Comparison of ENCODE assay signal across 9 mouse cellular contexts in the genomic region with DNA sequence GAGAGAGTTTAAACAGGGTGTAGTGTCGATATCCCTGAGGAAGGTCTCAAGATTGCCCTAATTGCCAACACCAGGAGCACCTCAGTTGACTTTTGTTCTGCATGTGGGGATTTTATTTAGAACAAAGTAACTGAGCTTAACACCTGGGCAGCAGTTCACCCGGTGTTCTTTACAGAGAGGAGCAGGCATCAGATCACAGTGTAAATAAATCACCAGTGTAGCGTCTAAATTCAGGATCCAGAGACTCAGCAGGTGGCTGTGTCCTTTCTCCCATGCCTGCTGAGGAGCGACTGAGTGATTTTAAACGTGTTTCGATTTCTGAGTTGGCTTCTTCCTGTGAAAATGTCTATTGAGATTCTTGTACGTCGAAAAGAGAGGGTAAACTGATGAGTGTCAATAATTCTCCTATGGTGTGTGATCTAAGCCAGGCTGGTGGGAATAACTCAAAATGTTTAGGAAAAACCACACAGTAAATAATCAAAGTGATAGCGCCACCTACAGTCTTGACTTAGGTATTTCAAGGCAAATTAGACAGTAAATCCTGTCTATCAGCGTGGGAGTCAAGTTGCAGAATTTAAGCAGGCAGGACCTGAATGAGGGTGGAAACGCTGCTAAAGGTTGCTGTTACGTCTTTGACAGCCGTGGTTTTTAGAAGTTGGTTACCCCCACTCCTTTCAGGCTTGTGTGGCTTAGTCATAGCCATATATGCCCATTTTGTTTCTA. TPM values are rescaled to one million over a fixed set of nuclear protein-coding genes. Genes with fewer than 3 reads are reported as not detected.
DNase-seq lines count a peak whose midpoint lies in the region; ATAC-seq and TF ChIP-seq lines count a peak whose summit lies in the region.
"Had no signal": no experiment of that assay in that cellular context is flagged by ENCODE, and none has a peak within 500 bp of the region (broad histone marks: within the 10 kb centered on the region; RNA-seq: fewer than 3 reads in every experiment).

No protein-coding gene starts in this region.

- H3K4me3 ChIP-seq in embryonic facial prominence, embryonic 11.5 days (ENCODE audit: low read depth, low read length) = no peak overlapping the region
- H3K4me3 ChIP-seq in embryonic facial prominence, embryonic 10.5 days = no peak overlapping the region
- H3K4me3 ChIP-seq in lung, embryonic 14.5 days (ENCODE audit: low read depth, low read length) = no peak overlapping the region
- H3K4me3 ChIP-seq: heart, embryonic 15.5 days had no signal

- peak; percentile 63 for DNase-seq in embryonic facial prominence, embryonic 11.5 days (ENCODE audit: low spot score)
- DNase-seq in embryonic facial prominence, embryonic 10.5 days (ENCODE audit: low spot score) = no peak
- peak; percentile 10 for DNase-seq in ovary, postnatal 14 days (ENCODE audit: low spot score)
- no peak for DNase-seq in ovary, adult 18-20 months (ENCODE audit: low spot score)
- DNase-seq in heart, adult 9 months (ENCODE audit: low spot score in 2 of 2) = peak; percentile 11 to 30
- DNase-seq in lung, embryonic 14.5 days = peak; percentile 72
- no peak for DNase-seq in urinary bladder, adult 2 months (ENCODE audit: low spot score)
- DNase-seq in gastrocnemius, postnatal 10 days = no peak

- H3K27me3 ChIP-seq in embryonic facial prominence, embryonic 11.5 days (ENCODE audit: control insufficient read depth, insufficient read depth, low read length) = no peaks in the 10 kb centered on the region
- no peaks in the 10 kb centered on the region for H3K27me3 ChIP-seq in embryonic facial prominence, embryonic 10.5 days (replicated peaks; ENCODE audit: low read depth, poor library complexity, severe bottlenecking)
- no peaks in the 10 kb centered on the region for H3K27me3 ChIP-seq in lung, embryonic 14.5 days (ENCODE audit: insufficient read depth, low read length)
- H3K27me3 ChIP-seq: heart, embryonic 15.5 days had no signal

- ATAC-seq in embryonic facial prominence, embryonic 11.5 days (replicated peaks; ENCODE audit: insufficient number of reproducible peaks, low FRiP score, low TSS enrichment, low read depth) = no peak
- no peak for ATAC-seq in lung, embryonic 14.5 days (ENCODE audit: insufficient read depth)

- no peak overlapping the region for H3K4me2 ChIP-seq in embryonic facial prominence, embryonic 11.5 days (ENCODE audit: low read depth, low read length)
- H3K4me2 ChIP-seq in lung, embryonic 14.5 days = no peak overlapping the region
- H3K4me2 ChIP-seq: heart, embryonic 15.5 days had no signal

- no peak overlapping the region for H3K9ac ChIP-seq in embryonic facial prominence, embryonic 11.5 days (replicated peaks; ENCODE audit: low read length)
- no peak overlapping the region for H3K9ac ChIP-seq in lung, embryonic 14.5 days
- H3K9ac ChIP-seq: heart, embryonic 15.5 days had no signal

- H3K36me3 ChIP-seq in embryonic facial prominence, embryonic 11.5 days (replicated peaks; ENCODE audit: control insufficient read depth, insufficient read depth, low read depth, low read length) = no peaks in the 10 kb centered on the region
- no peaks in the 10 kb centered on the region for H3K36me3 ChIP-seq in embryonic facial prominence, embryonic 10.5 days (replicated peaks)
- H3K36me3 ChIP-seq in lung, embryonic 14.5 days (ENCODE audit: insufficient read depth) = no peaks in the 10 kb centered on the region
- H3K36me3 ChIP-seq: heart, embryonic 15.5 days had no signal

- H3K4me1 ChIP-seq in embryonic facial prominence, embryonic 11.5 days (ENCODE audit: control insufficient read depth, insufficient read depth, low read length) = no peaks in the 10 kb centered on the region
- no peaks in the 10 kb centered on the region for H3K4me1 ChIP-seq in embryonic facial prominence, embryonic 10.5 days
- no peaks in the 10 kb centered on the region for H3K4me1 ChIP-seq in lung, embryonic 14.5 days (ENCODE audit: insufficient read depth)
- H3K4me1 ChIP-seq: heart, embryonic 15.5 days had no signal

- peak; percentile 57 for TF ChIP-seq CTCF in lung, embryonic 14.5 days (IDR thresholded peaks at IDR 0.05; ENCODE audit: low read depth)

- no peak overlapping the region for H3K27ac ChIP-seq in embryonic facial prominence, embryonic 11.5 days (replicated peaks; ENCODE audit: low read depth, low read length)
- H3K27ac ChIP-seq in embryonic facial prominence, embryonic 10.5 days (replicated peaks) = no peak overlapping the region
- H3K27ac ChIP-seq in lung, embryonic 14.5 days (ENCODE audit: low read depth) = no peak overlapping the region
- H3K27ac ChIP-seq: heart, embryonic 15.5 days had no signal

- H3K9me3 ChIP-seq in embryonic facial prominence, embryonic 11.5 days (replicated peaks; ENCODE audit: control insufficient read depth, low read length) = no peaks in the 10 kb centered on the region
- H3K9me3 ChIP-seq in embryonic facial prominence, embryonic 10.5 days = no peaks in the 10 kb centered on the region
- H3K9me3 ChIP-seq in lung, embryonic 14.5 days (ENCODE audit: low read depth, low read length) = no peaks in the 10 kb centered on the region
- H3K9me3 ChIP-seq: heart, embryonic 15.5 days had no signal

- 30% methylated on average over 13 of the region's 13 CpGs for WGBS in embryonic facial prominence, embryonic 11.5 days
- 33% methylated on average over 13 of the region's 13 CpGs for WGBS in embryonic facial prominence, embryonic 10.5 days
- 25% methylated on average over 13 of the region's 13 CpGs for WGBS in lung, embryonic 14.5 days

RNA-seq across cellular contexts. Expression of gene Clec1a, which starts 24.8 kb away (rescaled TPM):
- 0.49 and 1.5 TPM in 2 replicates for polyA plus RNA-seq in embryonic facial prominence, embryonic 11.5 days (2014; fragmentation: Nextera tagmentation; extraction: Ambion mirVana)
- polyA plus RNA-seq in embryonic facial prominence, embryonic 10.5 days (2016; fragmentation: Nextera tagmentation; extraction: Ambion mirVana) = 0.82 and 0.89 TPM in 2 replicates
- polyA plus RNA-seq in lung, embryonic 14.5 days (2014; fragmentation: Nextera tagmentation; extraction: Ambion mirVana) = 13.7 and 15.2 TPM in 2 replicates
- 1.3 TPM in 2 replicates for polyA plus RNA-seq in urinary bladder, adult 2 months (2012; rRNA removed)
- total RNA-seq in gastrocnemius, postnatal 10 days (2021) = 1 to 10 TPM; 4.8 to 6.3 TPM

RNA-seq across cellular contexts. Expression of gene Olr1, which starts 30.4 kb away (rescaled TPM):
- 0.36 TPM in 1 of 2 replicates, not detected in the other for polyA plus RNA-seq in embryonic facial prominence, embryonic 11.5 days (2014; fragmentation: Nextera tagmentation; extraction: Ambion mirVana)
- 0.06 TPM in 1 of 2 replicates, not detected in the other for polyA plus RNA-seq in embryonic facial prominence, embryonic 10.5 days (2016; fragmentation: Nextera tagmentation; extraction: Ambion mirVana)
- 0.18 and 0.21 TPM in 2 replicates for polyA plus RNA-seq in lung, embryonic 14.5 days (2014; fragmentation: Nextera tagmentation; extraction: Ambion mirVana)
- 0.12 and 0.14 TPM in 2 replicates for polyA plus RNA-seq in urinary bladder, adult 2 months (2012; rRNA removed)
- total RNA-seq in gastrocnemius, postnatal 10 days (2021) = under 1 TPM in 1 of 2 experiments, not detected in 1; 0.11 TPM

RNA-seq across cellular contexts. Expression of gene Tmem52b, which starts 35.8 kb away (rescaled TPM):
- not detected in 2 replicates for polyA plus RNA-seq in embryonic facial prominence, embryonic 11.5 days (2014; fragmentation: Nextera tagmentation; extraction: Ambion mirVana)
- not detected in 2 replicates for polyA plus RNA-seq in embryonic facial prominence, embryonic 10.5 days (2016; fragmentation: Nextera tagmentation; extraction: Ambion mirVana)
- 0.47 and 0.55 TPM in 2 replicates for polyA plus RNA-seq in lung, embryonic 14.5 days (2014; fragmentation: Nextera tagmentation; extraction: Ambion mirVana)
- not detected in 2 replicates for polyA plus RNA-seq in urinary bladder, adult 2 months (2012; rRNA removed)
- not detected for total RNA-seq in gastrocnemius, postnatal 10 days (2021)
- polyA plus RNA-seq: heart, embryonic 15.5 days had no signal

RNA-seq across cellular contexts. Expression of gene Gabarapl1, which starts 56.4 kb away (rescaled TPM):
- polyA plus RNA-seq in embryonic facial prominence, embryonic 11.5 days (2014; fragmentation: Nextera tagmentation; extraction: Ambion mirVana) = 17.5 and 19.4 TPM in 2 replicates
- polyA plus RNA-seq in embryonic facial prominence, embryonic 10.5 days (2016; fragmentation: Nextera tagmentation; extraction: Ambion mirVana) = 44.9 and 46.5 TPM in 2 replicates
- 12.4 and 12.5 TPM in 2 replicates for polyA plus RNA-seq in lung, embryonic 14.5 days (2014; fragmentation: Nextera tagmentation; extraction: Ambion mirVana)
- polyA plus RNA-seq in urinary bladder, adult 2 months (2012; rRNA removed) = 105 and 120 TPM in 2 replicates
- 10 to 100 TPM; 30.3 to 32.8 TPM for total RNA-seq in gastrocnemius, postnatal 10 days (2021)

Comparison
In these comparisons a context has a peak if more than half of its experiments do, and no peak if none do; other contexts are left out.
1. DNase-seq: peak in embryonic facial prominence, embryonic 11.5 days (single experiment), ovary, postnatal 14 days (single experiment), heart, adult 9 months (2 of 2) and lung, embryonic 14.5 days (single experiment); none in embryonic facial prominence, embryonic 10.5 days (single experiment), ovary, adult 18-20 months (single experiment), urinary bladder, adult 2 months (single experiment) and gastrocnemius, postnatal 10 days (single experiment).